Mouse (Mus musculus) forebrain, embryonic 11.5 days (tissue): ENCODE measurements at regions not wholly inside any gene's neighbourhood (a gene's known extent, or its start where the extent isn't known, plus 50 kb on each side); places are given as distances from the start of the nearest gene placed in this dataset.
"Not testable (repeated sequence)": the region's sequence is repeated elsewhere in the genome, so short reads cannot be mapped to it uniquely, and the experiment has no call there.

Experiments
- ATAC-seq: fragments of 200-750 bp; cut with Nextera tagmentation; replicated peaks from 2 replicates; pipeline ENCODE4 v1.8.0; 2017; ENCODE audit warnings: moderate TSS enrichment; ENCODE audit not compliant: low FRiP score
- DNase-seq: peaks from one replicate; pipeline ENCODE4 v3.0.0-alpha.2; 2017; ENCODE audit warnings: low spot score
- H3K27ac ChIP-seq: fragments of 300-500 bp; sonication (generic); 2 replicates; pipeline ENCODE4 v1.5.1; 2014; ENCODE audit warnings: low read depth, low read length
- H3K27me3 ChIP-seq: fragments of 300-500 bp; sonication (generic); 2 replicates; pipeline ENCODE4 v1.6.1; 2014; ENCODE audit warnings: mild to moderate bottlenecking, low read length, mixed read lengths; ENCODE audit not compliant: control insufficient read depth, insufficient read depth
- H3K36me3 ChIP-seq: fragments of 300-500 bp; sonication (generic); 2 replicates; pipeline ENCODE4 v1.6.1; 2014; ENCODE audit warnings: mild to moderate bottlenecking, low read length, moderate library complexity, mixed read lengths; ENCODE audit not compliant: control insufficient read depth, insufficient read depth
- H3K4me1 ChIP-seq: fragments of 300-500 bp; sonication (generic); replicated peaks from 2 replicates; pipeline ENCODE4 v1.6.1; 2014; ENCODE audit warnings: low read length, mixed read lengths; ENCODE audit not compliant: control insufficient read depth, insufficient read depth
- H3K4me2 ChIP-seq: fragments of 300-500 bp; sonication (generic); 2 replicates; pipeline ENCODE4 v1.6.1; 2014; ENCODE audit warnings: low read depth, mild to moderate bottlenecking, low read length, moderate library complexity, mixed read lengths; ENCODE audit not compliant: severe bottlenecking
- H3K4me3 ChIP-seq: fragments of 300-500 bp; sonication (generic); 2 replicates; pipeline ENCODE4 v1.5.1; 2014; ENCODE audit warnings: low read depth, low read length
- H3K9ac ChIP-seq: fragments of 300-500 bp; sonication (generic); 2 replicates; pipeline ENCODE4 v1.6.1; 2014; ENCODE audit warnings: low read length
- H3K9me3 ChIP-seq: fragments of 300-500 bp; sonication (generic); 2 replicates; pipeline ENCODE4 v1.6.1; 2016; ENCODE audit warnings: low read length, mixed read lengths; ENCODE audit not compliant: control insufficient read depth
- WGBS: fragments of 180-500 bp; shearing (Covaris S2); extraction: QIAGEN DNeasy Blood & Tissue Kit; methylation state at CpG from one replicate; pipeline ENCODE4 v1.1.7; 2014; 5-methylcytosine and 5-hydroxymethylcytosine counted together

DNA sequence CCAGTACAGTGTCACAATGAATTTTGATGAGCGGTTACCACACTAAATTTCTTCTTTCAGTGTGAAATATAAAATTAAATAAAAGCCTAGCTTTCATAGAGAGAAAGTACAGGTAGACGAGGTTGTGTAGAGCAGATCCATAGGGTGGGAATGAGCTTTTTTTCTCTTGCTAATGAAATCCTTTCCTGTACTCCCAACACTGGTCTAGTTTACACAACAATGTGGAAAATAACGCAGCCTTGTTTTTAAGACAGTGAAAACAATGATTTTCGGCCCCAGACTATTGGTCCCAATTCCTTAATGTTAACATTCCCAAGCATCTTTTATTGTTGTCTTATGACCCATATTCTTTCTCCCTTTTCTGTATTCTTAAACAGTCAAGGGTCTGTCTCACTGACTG lies 473.5 kb upstream of the Cntn5 start:
- H3K27ac ChIP-seq, result no peak overlapping the region
- H3K27me3 ChIP-seq, result no peaks in the 10 kb centered on the region
- DNase-seq (no peak), ATAC-seq (no peak)
- H3K36me3 ChIP-seq, result no peaks in the 10 kb centered on the region
- H3K4me1 ChIP-seq, result no peaks in the 10 kb centered on the region
- no peak overlapping the region for H3K4me2 ChIP-seq
- WGBS, result 88% methylated on average over 4 of the region's 4 CpGs
- H3K4me3 ChIP-seq, result no peak overlapping the region
- H3K9me3 ChIP-seq, result no peaks in the 10 kb centered on the region
- H3K9ac ChIP-seq, result no peak overlapping the region

DNA sequence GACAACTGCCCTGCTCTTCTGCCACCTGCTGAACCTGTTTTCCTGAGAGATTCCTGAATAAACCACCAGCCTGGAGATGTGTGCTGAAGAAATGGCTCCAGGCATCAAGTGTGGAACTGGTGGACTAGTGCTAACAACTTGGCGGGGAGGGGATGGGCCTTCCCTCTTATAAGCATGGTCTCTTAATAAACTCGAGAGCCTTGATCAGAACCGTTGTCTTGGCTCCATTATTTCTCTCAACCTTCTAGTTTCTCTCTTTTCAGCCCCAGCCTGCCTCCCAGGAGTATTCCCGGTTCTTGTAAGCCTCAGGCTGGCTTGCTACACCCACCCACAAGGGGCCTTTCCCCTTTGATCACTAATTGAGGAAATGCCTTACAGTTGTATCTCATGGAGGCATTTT lies 473.0 kb upstream of the Cntn5 start:
- 69% methylated on average over 4 of the region's 4 CpGs for WGBS
- H3K27ac ChIP-seq, result no peak overlapping the region
- ATAC-seq (no peak), DNase-seq (no peak)
- H3K36me3 ChIP-seq, result no peaks in the 10 kb centered on the region
- H3K9ac ChIP-seq, result no peak overlapping the region
- H3K4me2 ChIP-seq, result no peak overlapping the region
- no peaks in the 10 kb centered on the region for H3K9me3 ChIP-seq
- no peak overlapping the region for H3K4me3 ChIP-seq
- no peaks in the 10 kb centered on the region for H3K27me3 ChIP-seq
- no peaks in the 10 kb centered on the region for H3K4me1 ChIP-seq

DNA sequence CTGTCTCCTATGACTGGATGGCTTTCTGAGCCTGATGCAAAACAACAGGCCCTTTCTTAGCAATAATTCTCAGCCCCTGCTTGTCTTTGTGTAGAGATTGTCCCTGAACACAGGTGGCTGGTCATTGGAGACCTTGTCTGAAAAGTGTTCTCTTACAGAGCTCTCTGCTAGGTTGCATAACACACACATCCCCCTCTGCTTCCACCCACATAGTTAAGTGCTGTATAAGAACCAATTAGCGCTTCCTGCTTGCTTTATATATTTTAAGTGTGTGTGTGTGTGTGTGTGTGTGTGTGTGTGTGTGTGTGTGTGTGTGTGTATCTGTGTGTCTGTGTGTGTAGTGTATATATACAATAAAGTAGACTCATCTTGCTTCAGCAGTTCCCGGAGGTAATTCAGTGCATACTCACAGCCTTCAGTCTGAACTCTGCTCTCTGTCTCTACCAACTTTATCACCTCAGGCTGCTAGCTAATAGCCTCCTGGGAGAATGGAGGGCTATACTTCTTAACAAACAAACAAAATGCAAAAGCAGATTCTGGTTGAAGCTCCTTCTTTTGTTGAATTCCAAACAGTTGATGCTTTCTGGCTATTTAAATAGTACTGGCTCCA lies 468.8 kb upstream of the Cntn5 start:
- WGBS, result 88% methylated on average over 2 of the region's 2 CpGs
- no peak overlapping the region for H3K4me3 ChIP-seq
- no peaks in the 10 kb centered on the region for H3K4me1 ChIP-seq
- no peaks in the 10 kb centered on the region for H3K27me3 ChIP-seq
- ATAC-seq (no peak), DNase-seq (no peak)
- H3K36me3 ChIP-seq, result no peaks in the 10 kb centered on the region
- no peak overlapping the region for H3K9ac ChIP-seq
- no peaks in the 10 kb centered on the region for H3K9me3 ChIP-seq
- no peak overlapping the region for H3K4me2 ChIP-seq
- no peak overlapping the region for H3K27ac ChIP-seq

DNA sequence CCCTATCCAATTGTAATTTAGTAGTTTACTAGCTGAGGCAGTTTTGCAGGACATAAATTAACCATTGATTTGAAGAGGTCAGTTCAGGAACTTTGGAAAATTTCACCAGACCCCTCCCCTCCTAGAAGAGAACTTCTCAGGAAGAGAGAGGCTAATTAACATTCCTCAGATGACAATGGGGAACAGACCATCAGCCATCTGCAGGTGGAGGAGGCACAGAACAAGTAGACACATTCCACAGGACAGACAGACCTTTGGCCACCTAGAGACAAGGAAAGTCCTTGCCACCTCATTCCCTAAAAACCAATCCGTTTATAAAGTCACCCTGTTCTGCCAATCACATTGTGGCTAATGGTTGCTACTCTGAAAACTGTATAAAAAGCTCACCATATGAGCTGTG lies 463.5 kb upstream of the Cntn5 start:
- 75% methylated on average over 1 of the region's 1 CpGs for WGBS
- no peaks in the 10 kb centered on the region for H3K36me3 ChIP-seq
- no peaks in the 10 kb centered on the region for H3K27me3 ChIP-seq
- H3K4me1 ChIP-seq, result no peaks in the 10 kb centered on the region
- H3K4me2 ChIP-seq, result no peak overlapping the region
- no peaks in the 10 kb centered on the region for H3K9me3 ChIP-seq
- DNase-seq (no peak), ATAC-seq (no peak)
- no peak overlapping the region for H3K9ac ChIP-seq
- no peak overlapping the region for H3K27ac ChIP-seq
- H3K4me3 ChIP-seq, result no peak overlapping the region

DNA sequence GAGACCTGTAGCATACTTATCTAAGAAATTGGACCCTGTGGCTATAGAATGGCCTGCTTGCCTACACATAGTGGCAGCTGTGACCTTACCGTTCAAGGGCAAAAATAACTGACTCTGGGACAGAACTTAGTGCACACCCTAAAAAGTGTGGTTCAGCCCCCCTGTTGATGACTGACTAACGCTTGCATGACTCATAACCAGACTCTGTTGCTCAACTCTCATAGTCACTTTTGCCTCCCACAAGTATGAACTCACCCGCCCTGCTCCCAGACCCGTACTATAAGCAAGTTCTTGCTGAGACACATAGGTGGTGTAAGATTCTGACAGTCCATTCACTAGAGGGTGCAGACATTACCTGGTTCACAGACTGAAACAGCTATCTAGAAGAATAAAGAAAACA lies 424.3 kb upstream of the Cntn5 start:
- 84% methylated on average over 4 of the region's 4 CpGs for WGBS
- no peak for ATAC-seq
- Histone ChIP-seq H3K9me3 (no peaks in the 10 kb centered on the region), H3K9ac (no peak overlapping the region), H3K36me3 (no peaks in the 10 kb centered on the region), H3K27me3 (no peaks in the 10 kb centered on the region), H3K27ac (no peak overlapping the region), H3K4me1 (no peaks in the 10 kb centered on the region), H3K4me2 (no peak overlapping the region), H3K4me3 (no peak overlapping the region)
- DNase-seq, result no peak

DNA sequence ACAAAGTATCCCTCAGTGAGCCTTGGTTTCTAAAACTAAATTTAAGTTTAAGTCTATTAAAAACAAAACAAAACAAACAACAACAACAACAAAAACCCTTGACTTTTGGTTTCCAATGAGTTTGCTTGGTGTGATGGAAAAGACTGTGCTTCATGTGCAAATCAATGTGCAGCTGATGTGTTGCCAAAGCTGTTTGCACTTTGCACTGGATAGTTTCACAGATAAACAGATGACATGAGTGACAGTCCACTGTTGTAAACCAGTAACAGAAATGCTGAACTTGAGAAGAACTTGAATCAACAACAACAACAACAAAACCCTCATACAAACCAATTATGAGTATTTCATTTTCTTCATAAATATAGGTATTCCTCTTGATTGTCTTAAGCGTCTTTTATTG lies 412.6 kb upstream of the Cntn5 start:
- H3K27ac ChIP-seq, result no peak overlapping the region
- H3K4me1 ChIP-seq, result no peaks in the 10 kb centered on the region
- no peak overlapping the region for H3K4me3 ChIP-seq
- H3K9ac ChIP-seq, result no peak overlapping the region
- H3K27me3 ChIP-seq, result no peaks in the 10 kb centered on the region
- no peaks in the 10 kb centered on the region for H3K36me3 ChIP-seq
- ATAC-seq, result no peak
- no peaks in the 10 kb centered on the region for H3K9me3 ChIP-seq
- H3K4me2 ChIP-seq, result no peak overlapping the region
- DNase-seq, result no peak
- WGBS, result 90% methylated on average over 1 of the region's 1 CpGs

DNA sequence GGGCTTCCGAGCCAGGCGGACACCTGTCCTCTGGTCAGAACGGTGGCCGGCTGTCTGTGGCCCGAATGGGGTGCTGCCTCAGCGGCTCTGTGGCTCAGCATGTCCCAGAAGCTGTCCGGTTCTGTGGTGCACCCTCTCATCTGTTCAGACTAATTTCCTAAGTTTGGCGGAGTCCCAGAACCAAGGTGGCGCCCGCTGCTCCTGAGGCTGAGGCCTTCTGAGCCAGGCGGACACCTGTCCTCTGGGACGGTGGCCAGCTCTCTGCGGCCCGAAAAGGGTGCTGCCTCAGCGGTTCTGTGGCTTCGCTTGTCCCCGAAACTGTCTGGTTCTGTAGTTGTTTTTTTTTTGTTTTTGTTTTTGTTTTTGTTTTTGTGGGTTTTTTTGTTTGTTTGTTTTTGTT lies 392.5 kb upstream of the Cntn5 start:
- WGBS, result 96% methylated on average over 17 of the region's 17 CpGs
- H3K27ac ChIP-seq, DNase-seq, H3K4me2 ChIP-seq, H3K9me3 ChIP-seq, H3K4me3 ChIP-seq, H3K9ac ChIP-seq, ATAC-seq, H3K27me3 ChIP-seq, H3K36me3 ChIP-seq, H3K4me1 ChIP-seq: not testable (repeated sequence)

DNA sequence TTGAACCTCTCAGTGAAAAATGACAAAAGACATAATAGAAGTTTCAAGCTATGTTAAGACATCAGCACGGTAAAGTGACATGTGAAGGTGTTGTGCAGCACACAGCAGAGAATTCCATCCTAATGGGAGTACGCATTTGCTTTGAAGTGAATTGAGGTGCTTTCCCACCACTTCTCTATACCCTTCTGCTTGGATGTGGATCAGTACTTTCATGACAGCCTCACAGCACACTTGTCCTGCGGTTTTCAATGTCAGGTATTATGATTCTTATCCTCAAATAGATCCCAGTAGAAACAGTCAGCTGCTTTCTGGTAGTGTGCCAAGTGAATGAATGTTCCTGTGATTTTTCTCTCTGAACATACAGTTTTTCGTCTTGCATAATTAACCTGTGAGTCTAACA lies 380.6 kb upstream of the Cntn5 start:
- Histone ChIP-seq H3K4me3 (no peak overlapping the region), H3K4me1 (no peaks in the 10 kb centered on the region), H3K4me2 (no peak overlapping the region), H3K27me3 (no peaks in the 10 kb centered on the region), H3K27ac (no peak overlapping the region), H3K9me3 (no peaks in the 10 kb centered on the region), H3K9ac (no peak overlapping the region), H3K36me3 (no peaks in the 10 kb centered on the region)
- no peak for DNase-seq
- 80% methylated on average over 4 of the region's 4 CpGs for WGBS
- ATAC-seq, result no peak

DNA sequence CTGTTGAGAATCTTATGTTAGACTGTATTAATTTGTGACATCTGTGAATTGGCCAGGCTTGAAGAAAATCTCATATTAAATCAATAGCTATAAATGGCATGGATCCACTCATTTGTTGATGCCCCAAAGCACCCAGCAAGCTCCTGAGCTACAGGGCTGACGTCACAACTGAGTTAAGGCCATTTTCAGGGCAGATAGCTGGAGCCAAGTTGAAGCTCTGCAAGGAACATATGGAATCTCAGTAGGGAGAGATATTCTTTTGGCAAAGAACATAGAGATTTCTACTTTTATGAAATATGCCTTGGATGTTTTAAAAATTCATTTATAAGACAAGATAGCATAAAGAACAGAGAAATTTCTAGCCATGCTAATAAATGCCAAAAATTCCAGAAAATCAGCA lies 380.0 kb upstream of the Cntn5 start:
- no peaks in the 10 kb centered on the region for H3K4me1 ChIP-seq
- H3K9me3 ChIP-seq, result no peaks in the 10 kb centered on the region
- no peak overlapping the region for H3K4me3 ChIP-seq
- no peak for DNase-seq
- H3K4me2 ChIP-seq, result no peak overlapping the region
- H3K9ac ChIP-seq, result no peak overlapping the region
- ATAC-seq, result no peak
- no peaks in the 10 kb centered on the region for H3K36me3 ChIP-seq
- H3K27ac ChIP-seq, result no peak overlapping the region
- WGBS, result 93% methylated on average over 1 of the region's 1 CpGs
- no peaks in the 10 kb centered on the region for H3K27me3 ChIP-seq
